Mouse (Mus musculus) frontal cortex, adult (tissue): Measurements from ENCODE around the gene Tsga10.

ENCODE experiments used
- ATAC-seq: cut with Nextera tagmentation; 2 replicates; pipeline ENCODE4 v1.9.2; 2017; ENCODE audit warnings: mild to moderate bottlenecking, moderate library complexity, mixed read lengths; ENCODE audit not compliant: low TSS enrichment

Gene Tsga10

DNA sequence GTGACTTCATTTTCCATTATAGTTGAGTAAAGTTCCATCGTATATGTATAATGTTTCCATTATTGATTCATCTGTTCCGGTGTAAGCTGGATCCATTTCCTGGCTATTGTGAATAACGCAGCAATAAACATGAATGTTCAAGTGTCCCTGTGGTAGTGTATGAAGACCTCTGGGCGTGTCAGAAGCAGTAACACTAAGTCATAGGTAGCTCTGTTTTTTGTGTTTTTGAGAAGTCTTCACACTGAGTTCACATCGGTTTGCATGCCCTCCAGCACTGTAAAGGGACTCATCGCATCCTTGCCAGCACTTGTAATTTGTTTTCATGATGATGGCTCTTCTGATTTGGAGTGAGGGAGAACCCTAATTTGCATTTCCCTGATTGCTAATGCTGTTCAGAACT, at the start of gene Tsga10:
TSS of gene Tsga10 (minus strand) at position 144 of the 400 bp plus-strand sequence.
- no peak for ATAC-seq

DNA sequence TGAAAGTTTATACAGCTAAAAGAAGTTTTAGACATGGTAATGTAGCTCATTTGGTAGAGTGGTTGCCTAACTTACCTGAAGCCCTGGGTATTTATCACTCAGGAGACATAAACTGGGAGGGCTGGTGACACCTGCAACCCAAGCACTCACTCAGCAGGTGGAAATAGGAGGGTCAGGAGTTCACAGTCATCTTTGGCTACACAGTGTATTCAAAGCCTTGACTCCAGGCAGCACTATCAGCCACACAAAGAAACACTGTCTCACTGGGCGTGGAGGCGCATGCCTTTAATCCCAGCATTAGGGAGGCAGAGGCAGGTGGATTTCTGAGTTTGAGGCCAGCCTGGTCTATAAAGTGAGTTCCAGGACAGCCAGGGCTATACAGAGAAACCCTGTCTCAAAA, 46.5 kb upstream of the Tsga10 start:
- no peak for ATAC-seq

DNA sequence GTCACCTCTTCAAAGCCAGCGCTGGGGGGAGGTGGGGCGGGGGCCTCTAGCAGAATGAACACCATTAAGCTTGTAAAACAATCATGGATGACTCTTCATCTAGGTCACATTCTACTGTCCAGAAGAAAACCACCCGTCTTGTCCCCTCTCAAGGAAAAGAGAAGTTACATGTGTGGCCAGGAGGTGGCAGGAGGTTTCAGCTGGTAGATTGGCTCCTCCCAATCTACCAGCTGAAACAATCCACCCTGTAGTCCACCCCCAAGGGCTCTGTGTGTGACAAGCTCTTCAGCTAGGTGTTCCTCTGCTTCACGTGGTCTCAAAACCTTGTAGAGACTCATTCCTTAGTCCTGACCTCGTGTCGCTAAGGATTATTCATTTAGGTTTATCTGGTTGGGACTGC, 36.9 kb upstream of the Tsga10 start:
- peak; percentile 95 for ATAC-seq

DNA sequence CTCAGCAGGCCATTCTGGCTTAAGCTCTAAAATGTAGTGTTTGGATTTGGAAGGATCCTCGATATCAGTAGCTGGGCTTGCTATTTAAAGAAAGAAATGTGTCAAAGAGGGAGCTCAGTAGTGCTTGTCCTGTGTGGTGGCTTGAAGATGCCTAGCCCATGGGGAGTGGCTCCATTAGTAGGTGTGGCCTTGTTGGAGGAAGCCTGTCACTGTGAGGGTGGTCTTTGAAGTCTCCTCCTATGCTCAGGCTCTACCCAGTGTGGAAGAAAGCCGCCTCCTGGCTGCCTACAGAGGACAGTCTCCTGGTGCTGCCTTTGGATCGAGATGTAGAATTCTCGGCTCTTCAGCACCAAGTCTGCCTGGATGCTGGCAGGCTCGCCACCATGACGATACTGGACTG, 34.1 kb upstream of the Tsga10 start:
- no peak for ATAC-seq

DNA sequence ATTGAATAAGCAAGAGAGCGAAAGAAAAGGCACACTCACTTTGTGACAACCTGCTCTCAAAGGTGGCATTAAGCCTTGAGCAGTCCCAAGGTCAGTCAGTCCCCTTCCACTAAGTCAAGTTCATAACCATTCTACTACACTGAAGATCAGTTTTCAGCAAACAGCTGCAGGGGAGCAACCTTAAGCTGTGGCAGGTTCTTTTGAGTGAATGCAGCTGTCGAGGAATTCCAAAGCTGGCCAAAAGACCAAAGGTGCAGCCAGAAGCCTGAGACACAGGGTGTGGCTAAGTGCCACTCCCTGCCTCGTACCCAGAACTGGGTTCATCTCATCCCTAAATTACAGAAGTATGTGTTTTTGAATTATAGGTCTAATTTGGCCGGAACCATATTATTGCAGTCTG, 33.6 kb upstream of the Tsga10 start:
- no peak for ATAC-seq

DNA sequence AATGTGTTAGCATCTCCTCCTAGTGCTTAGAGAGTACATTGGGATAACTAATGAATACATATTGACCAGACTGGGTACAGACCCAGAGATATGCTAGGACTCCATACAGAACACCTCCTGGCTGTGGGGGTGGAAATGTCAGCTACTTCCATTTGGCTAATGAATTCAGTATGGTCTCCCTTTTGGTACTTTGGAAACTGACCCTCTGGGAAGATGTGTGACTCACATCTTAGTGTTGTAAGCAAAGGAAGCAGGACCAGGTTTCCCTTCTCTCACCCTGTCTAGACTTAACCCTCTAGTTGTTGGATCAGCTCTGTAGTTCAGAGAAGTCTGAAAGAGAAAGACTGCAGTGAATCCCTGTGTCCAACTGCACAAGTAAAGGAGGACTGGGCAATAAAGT, 28.4 kb upstream of the Tsga10 start:
- ATAC-seq: no peak

DNA sequence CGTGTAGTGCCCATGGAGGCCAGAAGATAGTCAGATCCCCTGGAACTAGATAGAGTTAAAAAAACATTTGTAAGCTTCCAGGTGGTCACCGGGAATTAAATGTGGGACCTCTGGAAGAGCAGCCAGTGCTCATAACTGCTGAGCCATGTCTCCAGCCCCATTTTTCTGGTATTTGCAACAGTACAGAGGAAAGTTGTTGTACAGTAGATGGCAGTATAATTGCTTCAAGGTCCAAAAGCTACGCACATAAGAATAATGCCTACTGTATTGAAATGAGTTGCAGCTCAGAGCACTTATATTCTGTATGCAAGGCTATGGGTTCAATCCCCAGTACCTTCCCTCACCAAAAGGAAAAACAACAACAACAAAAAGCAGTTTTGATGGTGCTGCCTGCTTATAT, 25.2 kb upstream of the Tsga10 start:
- ATAC-seq: no peak

DNA sequence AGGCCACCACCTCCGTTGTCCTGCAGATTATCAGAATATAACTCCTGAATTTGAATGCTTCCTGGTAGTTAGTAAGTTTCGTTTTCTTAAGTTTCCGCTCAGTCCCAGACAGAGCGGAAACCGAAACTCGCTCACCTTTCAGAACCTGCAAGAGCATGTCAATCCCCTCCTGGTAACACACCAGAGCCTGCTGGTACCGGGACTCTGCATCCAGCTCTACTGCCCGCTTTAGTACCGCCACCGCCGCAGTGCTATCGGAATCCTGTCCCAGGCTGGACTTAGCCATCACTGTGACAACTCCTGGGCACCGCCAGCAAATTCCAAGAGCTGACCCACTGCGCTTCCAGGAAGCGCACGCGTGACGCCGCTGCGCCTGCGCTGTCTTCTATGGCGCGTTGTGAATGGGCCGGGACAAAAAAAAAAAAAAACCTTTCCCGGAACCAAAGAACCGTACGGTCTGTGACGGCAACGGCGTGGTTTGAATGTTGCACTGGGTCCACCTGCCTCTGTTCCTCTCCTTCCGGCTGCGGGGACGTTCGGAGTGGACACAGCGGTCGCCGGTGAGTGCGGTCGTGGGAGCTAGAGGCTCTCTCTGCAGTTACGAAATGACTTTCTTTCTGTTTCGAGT, 23.9 kb upstream of the Tsga10 start, which contains the start of the genes Mitd1 and Mrpl30:
TSS of gene Mitd1 (minus strand) at position 387 of the 628 bp plus-strand sequence.
TSS of gene Mrpl30 (plus strand) at position 453 of the 628 bp plus-strand sequence.
- peak; percentile 94 for ATAC-seq

DNA sequence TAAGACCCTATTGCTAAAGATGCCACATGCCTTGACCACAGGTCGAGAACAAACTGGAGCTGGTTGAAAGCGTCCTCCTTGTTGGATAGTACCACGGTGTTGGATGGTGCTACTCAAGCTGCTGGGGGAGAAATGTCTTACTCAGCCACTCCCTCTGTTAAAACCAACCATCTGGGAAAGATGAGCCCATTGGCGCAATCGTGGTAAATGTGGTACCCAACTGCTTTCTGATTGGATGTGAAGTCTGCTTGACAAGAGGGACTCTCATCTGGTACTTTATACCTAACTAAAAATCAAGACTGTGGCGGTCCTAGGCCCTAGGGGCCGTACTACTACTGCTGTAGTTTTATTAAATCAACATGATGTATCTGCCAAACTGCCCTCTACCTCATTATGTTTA, 23.0 kb upstream of the Tsga10 start:
- no peak for ATAC-seq

DNA sequence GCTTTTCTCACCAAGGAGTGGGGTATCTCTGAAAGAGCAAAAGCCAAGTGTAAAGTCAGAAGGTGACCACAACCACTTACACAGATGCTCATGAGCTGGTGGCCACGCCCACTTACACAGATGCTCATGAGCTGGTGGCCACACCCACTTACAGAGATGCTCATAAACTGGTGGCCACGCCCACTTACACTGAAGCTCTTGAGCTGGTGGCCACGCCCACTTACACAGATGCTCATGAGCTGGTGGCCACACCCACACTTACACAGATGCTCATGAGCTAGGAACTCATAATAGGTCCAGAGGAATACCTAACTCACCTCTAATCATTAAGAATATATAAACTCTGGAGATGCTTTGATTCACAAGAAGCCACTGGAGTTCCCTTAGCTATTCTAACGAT, 18.2 kb upstream of the Tsga10 start:
- no peak for ATAC-seq

DNA sequence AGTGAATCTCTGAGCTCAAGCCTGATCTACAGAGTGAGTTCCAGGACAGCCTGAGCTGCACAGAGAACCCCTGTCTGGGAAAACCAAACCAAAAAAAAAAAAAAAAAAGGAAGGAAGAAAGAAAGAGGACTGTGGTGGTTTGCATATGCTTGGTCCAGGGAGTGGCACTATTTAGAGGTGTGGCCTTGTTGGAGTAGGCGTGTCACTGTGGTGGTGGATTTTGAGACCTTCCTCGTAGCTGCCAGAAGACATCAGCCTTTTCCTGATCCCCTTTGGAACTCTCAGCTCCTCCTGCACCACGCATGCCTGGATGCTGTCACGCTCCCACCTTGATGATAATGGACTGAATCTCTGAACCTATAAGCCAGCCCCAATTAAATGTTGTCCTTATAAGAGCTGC, 17.2 kb upstream of the Tsga10 start:
- no peak for ATAC-seq

DNA sequence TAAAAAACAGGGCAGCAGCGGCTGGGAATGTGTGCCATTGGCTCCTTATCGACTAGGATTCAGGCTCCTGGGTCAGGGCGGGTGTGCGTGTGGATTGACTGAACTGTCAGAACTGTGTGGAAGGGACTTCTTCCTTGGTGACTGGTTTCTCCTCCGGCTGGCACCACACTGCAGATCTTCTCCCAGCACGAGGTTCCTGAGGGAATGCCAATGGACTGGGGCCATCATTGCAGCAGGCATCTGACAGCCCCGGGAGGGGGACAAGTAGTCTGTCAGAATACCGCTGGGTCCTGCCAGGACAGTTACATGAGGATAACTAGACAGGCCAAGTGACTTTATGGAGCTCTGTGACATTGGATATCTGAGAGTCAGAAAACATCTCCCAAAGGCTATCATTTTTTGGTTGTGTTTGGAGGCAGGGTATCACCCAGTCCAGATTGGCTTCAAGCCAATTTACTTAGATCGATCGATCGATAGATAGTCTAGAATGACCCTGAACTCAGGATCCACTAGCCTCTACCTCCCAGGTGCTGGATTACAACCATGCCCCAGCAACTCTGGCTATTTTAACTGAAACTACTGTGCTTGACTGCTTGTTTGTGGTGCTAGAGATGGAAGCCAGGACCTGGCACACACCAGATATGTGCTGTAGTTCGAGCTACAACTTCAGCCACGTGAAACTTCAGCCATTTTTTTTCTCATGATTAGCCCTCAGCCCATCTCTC, 11.7 kb upstream of the Tsga10 start:
- no peak for ATAC-seq

DNA sequence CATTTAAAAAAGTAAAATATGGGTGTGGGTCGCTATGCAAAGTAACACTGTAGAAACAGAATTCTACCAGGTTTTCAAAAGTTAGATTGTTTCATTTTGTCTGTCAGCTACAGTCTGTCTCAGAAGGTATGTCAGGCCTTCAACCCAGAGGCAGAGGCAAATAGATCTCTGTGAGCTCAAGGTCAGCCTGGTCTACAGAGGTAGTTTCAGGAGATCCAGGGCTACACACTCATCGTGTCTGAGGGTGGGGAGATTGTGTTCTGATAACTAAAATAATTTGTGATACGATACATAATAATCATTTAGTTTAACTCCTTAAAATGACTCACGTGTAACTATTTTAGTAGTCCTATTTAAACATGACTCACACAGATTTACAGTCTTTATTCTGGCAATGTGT, 6.9 kb upstream of the Tsga10 start:
- no peak for ATAC-seq

DNA sequence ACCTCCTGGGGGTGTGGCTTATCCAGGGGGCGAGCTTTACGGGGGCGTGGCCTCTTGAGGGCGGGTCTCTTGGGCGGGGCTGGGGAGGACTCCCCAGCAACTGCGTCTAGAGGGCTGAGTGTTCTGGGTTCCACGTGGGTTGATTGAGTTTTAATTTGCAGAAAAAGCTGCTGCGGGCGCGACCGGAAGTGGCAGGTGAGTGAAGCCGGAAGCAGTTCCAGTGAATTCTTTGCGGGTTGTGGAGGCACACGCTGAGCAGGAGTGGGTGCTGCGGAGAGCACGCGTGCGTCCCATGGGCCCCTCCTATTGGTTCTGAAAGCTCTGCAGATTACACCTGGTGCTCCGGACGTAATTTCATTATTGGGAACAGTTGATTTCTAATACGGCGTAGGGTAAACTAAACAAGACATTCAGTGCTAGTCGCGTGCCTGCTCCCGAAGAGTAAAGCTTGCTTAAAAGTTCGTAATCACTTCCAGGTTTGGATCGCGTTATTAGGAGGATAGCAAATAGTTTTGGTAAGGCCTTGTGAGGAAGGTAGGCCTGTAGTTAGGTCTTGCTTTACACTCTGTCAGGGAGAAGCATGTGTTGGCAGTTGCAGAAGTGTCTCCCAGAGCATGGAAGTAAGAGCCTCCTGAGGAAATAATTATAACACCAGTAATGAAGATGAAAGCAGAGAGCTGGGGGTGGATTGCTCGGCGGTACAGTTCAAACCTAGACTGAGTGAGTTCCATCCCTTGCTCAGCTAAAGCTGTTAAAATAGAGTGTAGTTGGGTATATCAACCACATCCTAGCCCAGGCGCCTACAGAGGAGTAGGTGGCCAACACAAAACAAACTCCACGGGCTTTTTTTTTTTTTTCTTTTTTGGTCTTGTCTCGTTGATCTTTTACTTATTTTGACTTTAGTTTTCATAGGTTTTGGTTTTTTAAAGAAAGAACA, 6.2 kb upstream of the Tsga10 start:
- ATAC-seq: peak; percentile 90

DNA sequence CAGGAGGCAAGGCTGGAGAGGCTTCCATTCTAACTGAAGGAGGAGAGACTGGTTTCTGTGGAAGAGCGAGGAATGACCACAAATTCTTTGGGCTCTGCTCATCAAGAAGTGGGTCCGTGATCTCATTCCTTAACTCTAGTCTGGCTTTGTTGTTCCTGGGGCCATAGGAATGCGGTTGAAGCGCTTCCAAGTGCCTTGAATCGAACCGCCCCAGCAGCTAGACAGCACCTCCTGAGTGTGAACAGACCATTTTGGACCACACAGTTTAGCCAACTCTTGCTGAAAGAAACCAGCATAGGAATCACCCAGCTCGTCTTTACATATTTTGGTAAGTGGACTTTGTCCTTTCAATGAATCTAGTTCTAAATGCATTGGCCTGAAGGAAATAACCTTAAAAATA, 5.5 kb upstream of the Tsga10 start, which contains the start of gene Lipt1:
TSS of gene Lipt1 (plus strand) at position 35 of the 400 bp plus-strand sequence.
- ATAC-seq: peak; percentile 24

DNA sequence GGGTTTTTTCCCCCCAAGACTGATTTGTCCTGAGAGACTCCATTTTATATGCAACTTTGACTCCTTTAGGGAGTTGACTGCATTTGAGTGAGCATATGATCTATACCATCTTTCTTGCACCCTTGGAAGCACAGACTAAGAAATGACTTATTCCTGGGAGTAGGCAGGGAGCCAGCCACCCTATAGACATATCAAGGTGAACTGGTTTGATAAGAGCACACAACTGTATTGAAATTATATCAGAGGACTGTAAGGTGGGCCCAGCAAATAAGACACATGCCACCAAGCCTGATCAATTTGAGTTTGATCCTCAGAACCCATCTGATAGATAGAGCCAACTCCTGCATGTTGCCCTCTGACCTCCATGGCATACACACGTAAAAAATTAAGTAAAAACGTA, 3.1 kb upstream of the Tsga10 start:
- no peak for ATAC-seq

DNA sequence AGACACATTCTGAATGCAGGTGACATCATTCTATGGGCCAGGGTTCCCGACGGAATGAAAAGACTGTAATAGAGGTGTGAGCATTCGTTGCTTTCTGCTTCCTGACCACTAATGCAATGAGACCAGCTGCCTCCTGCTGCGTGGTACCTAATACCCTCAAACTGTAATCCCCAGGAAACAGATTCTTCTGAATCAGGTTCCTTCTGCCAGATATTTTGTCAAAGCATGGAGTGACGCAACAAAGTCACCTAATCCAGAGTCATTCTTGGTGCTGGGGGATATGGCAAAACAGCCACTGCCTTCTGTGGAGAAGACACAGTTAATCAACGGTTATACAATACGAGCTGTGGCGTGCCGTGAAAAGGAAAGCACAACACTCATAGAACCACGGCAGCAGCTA, 2.4 kb upstream of the Tsga10 start:
- no peak for ATAC-seq

DNA sequence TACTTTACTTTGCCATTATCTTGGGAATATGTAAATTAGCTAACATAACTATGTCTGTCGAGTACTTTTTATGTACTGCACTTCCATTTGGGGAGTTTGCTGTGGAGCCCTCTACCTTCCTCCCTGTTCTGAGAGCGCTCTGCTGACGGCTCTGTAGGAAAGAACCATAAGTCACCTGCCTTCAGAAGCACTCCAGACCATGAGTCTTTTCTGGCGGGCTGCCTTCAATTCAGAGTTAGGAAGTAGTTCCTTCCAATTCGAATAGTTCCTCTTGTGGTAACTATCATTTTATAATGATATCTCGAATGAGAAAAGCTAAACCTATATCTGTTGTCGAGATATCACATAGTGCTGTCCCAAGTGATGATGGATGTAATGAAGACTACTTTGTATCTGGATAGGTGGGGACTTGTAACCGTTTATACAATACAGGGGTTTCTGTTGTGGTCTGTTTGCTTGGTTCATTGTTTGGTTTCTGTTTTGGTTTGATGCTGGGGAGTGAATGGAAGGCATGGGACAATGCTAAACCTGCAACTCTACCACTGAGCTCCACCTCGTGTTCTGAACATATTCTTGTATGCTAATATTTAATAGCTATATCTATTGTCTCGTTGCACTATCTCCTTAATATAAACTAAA, 1.6 kb upstream of the Tsga10 start:
- ATAC-seq: no peak

DNA sequence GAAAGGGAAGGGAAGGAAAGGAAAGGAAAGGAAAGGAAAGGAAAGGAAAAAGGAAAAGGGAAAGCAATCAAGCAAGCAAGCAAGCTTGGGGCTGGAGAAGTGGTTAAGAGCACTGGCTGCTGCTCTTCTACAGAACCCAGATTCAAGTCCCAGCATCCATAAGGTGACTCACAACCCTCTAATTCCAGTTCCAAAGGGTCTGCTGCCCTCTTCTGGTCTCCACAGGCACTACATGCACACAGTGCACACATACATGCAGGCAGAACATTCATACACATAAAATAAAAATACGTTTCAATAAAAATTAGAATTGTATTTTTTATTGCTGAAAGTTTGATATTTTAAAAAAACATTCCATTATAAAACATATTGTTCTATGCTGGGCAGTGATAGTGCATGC, 827 bp upstream of the Tsga10 start:
- no peak for ATAC-seq

DNA sequence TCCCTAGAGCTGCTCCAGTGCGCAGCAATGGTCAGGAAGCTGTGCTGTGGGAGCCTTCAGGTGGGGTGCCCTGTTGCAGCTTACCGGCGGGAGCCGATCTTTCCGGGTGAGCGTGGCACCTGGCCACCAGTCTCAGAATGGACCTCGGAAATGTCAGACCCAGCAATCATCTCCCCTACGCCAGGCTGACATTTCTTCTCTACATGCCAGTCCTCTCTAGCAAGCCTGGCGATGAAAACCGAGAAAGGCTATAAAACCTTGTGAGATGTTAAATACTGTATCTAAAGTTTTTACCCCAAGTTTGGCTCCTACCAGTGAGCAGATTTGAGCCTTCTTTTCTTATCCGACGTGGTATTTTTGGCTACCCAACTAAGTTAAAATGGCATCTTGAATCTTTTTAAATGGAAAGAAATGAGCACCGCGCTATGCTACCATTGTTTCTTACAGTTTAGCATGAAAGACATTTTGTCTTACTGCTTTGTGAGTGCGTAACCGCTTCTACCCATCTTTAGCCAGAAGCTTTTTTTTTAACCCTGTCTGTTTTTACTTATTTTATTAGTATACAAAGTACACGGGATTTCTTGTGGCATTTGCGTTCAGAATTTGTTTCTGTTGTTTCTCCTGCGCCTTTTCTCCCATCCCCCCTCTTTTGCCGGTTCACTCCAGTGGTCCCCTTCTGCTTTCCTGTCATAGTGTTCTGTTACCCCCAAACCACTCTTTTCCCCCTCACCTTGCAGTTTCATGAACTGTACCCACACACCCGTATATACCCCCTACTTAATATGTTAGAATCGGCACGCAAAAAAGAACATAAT, 621 bp downstream of the Tsga10 start:
- no peak for ATAC-seq
